Mouse (Mus musculus) midbrain, embryonic 11.5 days (tissue): Measurements from ENCODE around the gene Sox15. TPM values are rescaled to one million over a fixed set of nuclear protein-coding genes. Genes with fewer than 3 reads are reported as not detected.
A peak's percentile ranks its signal among the peaks of the same experiment; 100 is the strongest.

Experiments
- ATAC-seq: fragments of 200-750 bp; cut with Nextera tagmentation; 2 replicates; pipeline ENCODE4 v1.8.0; 2017; ENCODE audit warnings: moderate TSS enrichment, moderate library complexity; ENCODE audit not compliant: low FRiP score
- DNase-seq: peaks from one replicate; pipeline ENCODE4 v3.0.0; 2015; ENCODE audit warnings: low spot score; ENCODE audit errors: missing footprints
- H3K27ac ChIP-seq: fragments of 300-500 bp; sonication (generic); 2 replicates; pipeline ENCODE4 v1.5.1; 2014; ENCODE audit warnings: low read depth, low read length
- H3K27me3 ChIP-seq: fragments of 300-500 bp; sonication (generic); 2 replicates; pipeline ENCODE4 v1.6.1; 2014; ENCODE audit warnings: mild to moderate bottlenecking, low read length, moderate library complexity, mixed read lengths; ENCODE audit not compliant: control insufficient read depth, insufficient read depth
- H3K36me3 ChIP-seq: fragments of 300-500 bp; sonication (generic); 2 replicates; pipeline ENCODE4 v1.6.1; 2014; ENCODE audit warnings: mild to moderate bottlenecking, low read length, moderate library complexity, mixed read lengths; ENCODE audit not compliant: control insufficient read depth, insufficient read depth
- H3K4me1 ChIP-seq: fragments of 300-500 bp; sonication (generic); 2 replicates; pipeline ENCODE4 v1.6.1; 2014; ENCODE audit warnings: low read length; ENCODE audit not compliant: control insufficient read depth, insufficient read depth
- H3K4me2 ChIP-seq: fragments of 300-500 bp; sonication (generic); 2 replicates; pipeline ENCODE4 v1.6.1; 2014; ENCODE audit warnings: mild to moderate bottlenecking, moderate library complexity
- H3K4me3 ChIP-seq: fragments of 300-500 bp; sonication (generic); 2 replicates; pipeline ENCODE4 v1.5.1; 2014; ENCODE audit warnings: low read depth, low read length
- H3K9ac ChIP-seq: fragments of 300-500 bp; sonication (generic); 2 replicates; pipeline ENCODE4 v1.6.1; 2014; ENCODE audit warnings: low read length
- H3K9me3 ChIP-seq: fragments of 300-500 bp; sonication (generic); 2 replicates; pipeline ENCODE4 v1.6.1; 2016; ENCODE audit warnings: low read length; ENCODE audit not compliant: control insufficient read depth
- WGBS: fragments of 180-500 bp; shearing (Covaris S2); extraction: QIAGEN DNeasy Blood & Tissue Kit; methylation state at CpG from one replicate; pipeline ENCODE4 v1.1.7; 2014; 5-methylcytosine and 5-hydroxymethylcytosine counted together
- polyA plus RNA-seq: library from polyadenylated mRNA; unstranded; fragments of >200 nt; fragmentation: Nextera tagmentation; extraction: Ambion mirVana; gene quantifications from 2 replicates; pipeline ENCODE4 v1.2.1, GENCODE M21; 2014

Gene Sox15
- polyA plus RNA-seq, 1 experiment from 2014 or later: 0.16 TPM

DNA sequence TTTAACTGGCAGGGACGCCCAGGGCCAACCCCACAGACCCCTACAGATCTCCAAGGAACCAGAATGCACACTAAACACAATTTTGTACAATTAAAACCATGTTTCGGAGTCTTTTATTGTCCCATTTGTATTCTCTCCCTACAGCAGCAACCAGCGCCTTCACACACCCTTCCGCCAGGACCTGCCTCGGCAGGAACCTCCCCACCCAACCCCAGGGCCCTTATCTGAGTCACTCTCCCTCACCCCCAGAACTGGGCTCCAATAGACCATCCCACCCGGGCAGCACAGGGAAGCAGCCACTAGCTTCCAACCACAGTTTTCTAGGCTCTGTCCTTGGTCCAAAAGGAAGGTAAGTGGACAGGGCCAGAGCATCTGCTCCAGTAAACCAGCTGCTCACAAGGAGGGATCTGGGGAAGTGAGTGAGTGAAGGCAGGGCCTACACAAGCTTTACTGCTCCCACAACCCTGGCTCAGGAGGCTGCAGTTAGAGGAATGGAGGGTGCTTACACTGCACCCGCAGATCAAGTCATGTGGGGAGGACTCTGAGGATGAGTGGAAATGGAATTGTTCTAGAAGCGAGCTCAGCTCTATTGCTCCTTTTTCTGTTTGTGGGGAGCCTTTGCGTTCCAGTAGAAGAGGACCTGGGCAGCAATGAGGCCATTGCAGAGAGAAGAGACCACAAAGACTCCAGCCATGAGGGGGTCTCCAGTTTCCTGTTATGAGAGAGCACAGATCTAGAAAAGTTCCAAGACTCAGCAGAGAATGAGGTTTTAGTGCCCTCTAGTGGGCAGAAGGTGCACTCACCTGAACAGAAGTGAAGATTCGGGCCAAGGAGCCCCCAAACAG is 1.7 kb downstream of the Sox15 start:
- Histone ChIP-seq H3K27me3 (no peaks in the 10 kb centered on the region), H3K27ac (no peak overlapping the region), H3K4me2 (no peak overlapping the region), H3K4me3 (no peak overlapping the region), H3K9ac (no peak overlapping the region), H3K36me3 (peaks cover 28% of the 10 kb centered on the region), H3K4me1 (peaks cover 11% of the 10 kb centered on the region), H3K9me3 (no peaks in the 10 kb centered on the region)
- 80% methylated on average over 10 of the region's 10 CpGs for WGBS
- DNase-seq (peak; percentile 96), ATAC-seq (no peak)

DNA sequence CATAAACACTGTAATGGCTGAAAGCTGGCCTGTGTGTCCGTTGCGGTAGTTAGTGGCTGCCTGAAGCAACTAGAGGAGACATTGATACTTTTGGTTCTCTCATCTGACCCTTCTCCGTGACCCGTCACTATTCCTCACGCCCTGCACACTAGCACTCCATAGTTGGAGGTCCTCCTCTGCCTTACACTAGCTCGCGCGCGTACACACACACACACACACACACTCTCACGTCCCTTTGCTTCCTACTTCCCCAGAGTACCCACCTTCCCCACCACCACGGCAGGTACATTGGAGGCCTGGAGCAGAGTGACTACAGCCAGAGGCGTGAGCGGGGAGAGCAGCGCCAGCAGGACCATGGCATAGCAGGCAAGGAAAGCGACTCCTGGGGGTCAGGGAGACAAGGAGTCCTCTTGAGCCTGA is 2.4 kb downstream of the Sox15 start:
- DNase-seq: peak; percentile 87
- H3K9ac ChIP-seq: no peak overlapping the region
- H3K4me3 ChIP-seq: no peak overlapping the region
- no peak for ATAC-seq
- no peaks in the 10 kb centered on the region for H3K9me3 ChIP-seq
- H3K36me3 ChIP-seq: peaks cover 21% of the 10 kb centered on the region
- no peak overlapping the region for H3K4me2 ChIP-seq
- 87% methylated on average over 15 of the region's 15 CpGs for WGBS
- peaks cover 11% of the 10 kb centered on the region for H3K4me1 ChIP-seq
- H3K27ac ChIP-seq: no peak overlapping the region
- H3K27me3 ChIP-seq: no peaks in the 10 kb centered on the region

DNA sequence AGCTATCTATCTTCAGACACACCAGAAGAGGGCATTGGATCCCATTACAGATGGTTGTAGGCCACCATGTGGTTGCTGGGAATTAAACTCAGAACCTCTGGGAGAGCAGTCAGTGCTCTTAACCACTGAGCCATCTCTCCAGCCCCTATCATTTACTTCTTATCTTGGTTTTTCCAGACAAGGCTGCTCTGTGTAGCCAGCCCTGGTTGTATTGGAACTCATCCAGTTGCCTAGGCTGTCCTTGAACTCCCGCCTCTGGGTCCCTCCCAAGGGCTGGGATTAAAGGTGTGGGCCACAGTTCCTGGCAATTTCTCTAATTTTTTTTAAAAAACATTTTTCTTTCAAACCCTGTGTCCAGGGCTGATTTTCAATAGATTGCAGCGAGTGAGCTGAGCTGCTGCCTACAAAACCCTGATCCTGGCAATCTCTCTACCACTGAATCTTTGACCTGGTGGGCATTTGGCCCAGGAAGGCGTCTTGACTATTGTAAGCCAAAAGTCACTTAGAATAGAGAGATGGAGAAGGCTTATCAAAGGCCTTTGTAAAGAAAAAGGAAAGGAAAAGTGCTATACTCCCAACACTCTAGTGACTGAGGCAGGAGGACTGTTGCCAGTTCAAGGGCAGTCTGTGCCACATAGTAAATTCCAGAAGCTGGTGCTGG is 6.2 kb downstream of the Sox15 start:
- H3K27me3 ChIP-seq: no peaks in the 10 kb centered on the region
- H3K27ac ChIP-seq: no peak overlapping the region
- no peaks in the 10 kb centered on the region for H3K9me3 ChIP-seq
- peak overlapping the region; percentile 55 for H3K4me2 ChIP-seq
- WGBS: 80% methylated on average over 3 of the region's 3 CpGs
- H3K36me3 ChIP-seq: peaks cover 32% of the 10 kb centered on the region
- peak overlapping the region; percentile 70 for H3K9ac ChIP-seq
- H3K4me3 ChIP-seq: peak overlapping the region; percentile 50
- DNase-seq: peak; percentile 84
- H3K4me1 ChIP-seq: peaks cover 9% of the 10 kb centered on the region
- no peak for ATAC-seq

DNA sequence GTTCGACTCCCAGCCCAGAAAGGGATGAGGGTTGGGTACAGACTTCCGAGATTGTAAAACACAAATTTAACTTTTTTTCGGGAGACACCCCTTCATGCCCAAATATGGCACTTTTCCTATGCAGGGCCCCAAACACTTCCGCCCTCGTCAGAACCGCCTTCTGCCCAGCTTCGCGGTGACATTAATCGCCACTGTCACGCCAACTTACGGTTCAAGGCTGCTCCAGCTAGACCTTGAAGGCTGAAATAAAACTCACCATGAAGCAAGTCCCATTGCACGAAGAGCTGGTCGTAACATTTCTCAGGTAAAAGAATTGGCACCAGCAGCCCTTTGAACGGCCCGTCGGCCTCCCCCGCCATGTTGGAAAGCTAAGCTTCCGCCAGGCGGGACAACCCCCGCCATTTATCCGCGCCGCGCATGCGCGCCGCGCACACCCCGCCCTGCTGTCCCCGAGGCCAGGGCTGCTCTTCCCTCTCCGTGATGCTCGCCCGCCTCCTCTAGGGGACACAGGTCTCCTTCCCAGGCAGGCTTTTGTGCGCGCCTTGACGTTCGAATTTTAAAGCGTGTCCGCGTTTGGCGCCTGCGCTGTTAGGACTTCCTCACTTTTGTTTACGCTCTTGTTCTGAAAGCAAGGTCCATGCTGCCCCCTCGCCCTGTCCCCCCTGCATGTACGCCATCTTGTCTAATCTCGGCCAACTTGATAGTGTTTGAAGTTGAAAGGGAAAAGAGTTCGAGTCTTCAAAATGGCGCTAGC is 7.3 kb downstream of the Sox15 start, which contains the start of gene Mpdu1:
Gene Mpdu1, minus strand, starts transcription at position 430 of the 754 bp plus-strand sequence.
- Histone ChIP-seq H3K4me2 (peak within 1 kb of the TSS; percentile 55), H3K9ac (peak within 1 kb of the TSS; percentile 70), H3K4me3 (peak within 1 kb of the TSS; percentile 50), H3K9me3 (no peaks in the 10 kb centered on the region), H3K36me3 (peaks cover 32% of the 10 kb centered on the region), H3K27me3 (no peaks in the 10 kb centered on the region), H3K27ac (peak within 1 kb of the TSS; percentile 94), H3K4me1 (peaks cover 9% of the 10 kb centered on the region)
- under 1% methylated on average over 48 of the region's 48 CpGs for WGBS
- ATAC-seq (peak; percentile 95), DNase-seq (peak; percentile 99)

DNA sequence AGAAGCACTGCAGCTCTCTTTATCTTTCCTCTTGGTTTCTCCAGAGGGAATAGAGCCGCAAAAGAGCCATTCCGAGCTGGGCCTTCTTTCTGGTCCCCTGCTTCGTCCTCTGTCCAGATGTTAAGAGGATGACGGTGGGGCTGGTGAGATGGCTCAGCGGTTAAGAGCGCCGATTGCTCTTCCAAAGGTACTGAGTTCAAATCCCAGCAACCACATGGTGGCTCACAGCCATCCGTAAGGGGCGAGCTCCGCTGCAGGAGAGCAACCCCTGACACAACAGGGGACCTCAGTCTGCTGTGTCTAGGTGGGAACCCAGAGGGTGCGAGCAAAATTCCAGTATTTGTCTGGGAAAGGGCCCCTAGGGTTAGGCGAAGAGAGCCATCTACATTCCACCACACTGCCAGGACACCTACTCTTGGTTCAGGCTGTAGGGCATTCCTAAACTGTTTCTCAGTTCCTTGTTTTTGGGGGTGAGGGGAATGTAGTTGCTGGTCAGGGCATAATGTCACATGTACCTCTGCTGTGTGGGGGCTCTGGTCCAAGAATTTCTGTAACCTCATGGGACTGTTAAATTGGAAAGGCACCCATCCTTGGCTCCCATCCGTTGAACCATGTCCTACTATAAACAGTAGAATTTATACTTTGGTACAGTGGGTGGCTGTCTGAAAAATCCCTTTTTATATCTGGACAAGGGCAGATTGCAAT is 8.0 kb downstream of the Sox15 start:
- Histone ChIP-seq H3K9me3 (no peaks in the 10 kb centered on the region), H3K36me3 (peaks cover 33% of the 10 kb centered on the region), H3K4me2 (peak overlapping the region; percentile 55), H3K4me1 (peaks cover 9% of the 10 kb centered on the region), H3K27ac (peak overlapping the region; percentile 94), H3K4me3 (peak overlapping the region; percentile 50), H3K9ac (peak overlapping the region; percentile 70), H3K27me3 (no peaks in the 10 kb centered on the region)
- ATAC-seq (peak; percentile 38), DNase-seq (peak; percentile 86)
- 70% methylated on average over 13 of the region's 13 CpGs for WGBS

DNA sequence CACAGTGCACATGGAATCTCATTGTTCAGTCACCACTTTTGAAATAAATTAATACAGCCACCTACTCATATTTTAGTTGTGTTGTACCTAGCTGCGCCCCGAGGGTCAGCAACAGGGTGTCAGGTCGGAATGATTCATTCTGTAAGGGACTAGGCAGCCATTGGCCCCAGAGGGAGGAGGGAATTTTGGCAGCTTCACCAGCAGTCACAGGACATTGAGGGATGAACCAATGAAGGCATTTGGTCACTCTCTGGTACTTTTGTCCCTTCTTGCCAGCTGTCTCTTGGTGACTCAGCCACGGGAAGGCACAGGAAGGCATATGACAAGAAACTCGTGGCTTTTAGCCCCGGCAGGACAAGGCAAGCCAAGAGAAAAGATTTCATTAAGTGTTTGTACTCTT is 8.7 kb downstream of the Sox15 start:
- Histone ChIP-seq H3K36me3 (peaks cover 34% of the 10 kb centered on the region), H3K9me3 (no peaks in the 10 kb centered on the region)
- no peak for DNase-seq

DNA sequence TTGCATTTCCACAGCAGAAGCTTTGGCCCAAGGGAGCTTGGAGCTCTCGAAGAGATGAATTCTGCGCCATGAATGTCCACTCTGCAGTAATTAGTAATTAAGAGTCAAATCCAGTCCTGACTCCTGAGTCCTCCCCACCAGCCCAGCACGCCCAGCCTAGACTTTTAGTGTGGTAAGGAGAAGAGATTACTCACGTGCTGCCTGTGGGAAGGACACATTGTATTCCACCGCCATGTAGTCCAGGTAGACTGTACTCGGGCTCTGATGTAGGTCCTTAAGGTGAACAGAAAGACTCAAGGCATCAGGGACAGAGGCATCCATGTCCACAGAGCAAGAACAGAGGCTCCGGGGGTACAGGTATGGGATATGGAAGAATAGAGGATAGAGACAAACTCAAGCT is 9.7 kb downstream of the Sox15 start:
- ATAC-seq: no peak
- Histone ChIP-seq H3K27ac (no peak overlapping the region), H3K4me1 (peaks cover 16% of the 10 kb centered on the region), H3K9me3 (no peaks in the 10 kb centered on the region), H3K27me3 (no peaks in the 10 kb centered on the region), H3K4me2 (no peak overlapping the region), H3K36me3 (peaks cover 41% of the 10 kb centered on the region), H3K4me3 (no peak overlapping the region), H3K9ac (no peak overlapping the region)
- DNase-seq: no peak
- WGBS: 92% methylated on average over 7 of the region's 7 CpGs

More for the DNA sequence above, 8.7 kb downstream of the Sox15 start:
- H3K4me1 ChIP-seq: peaks cover 9% of the 10 kb centered on the region
- 87% methylated on average over 6 of the region's 6 CpGs for WGBS
- H3K4me2 ChIP-seq: no peak overlapping the region
- no peak overlapping the region for H3K27ac ChIP-seq
- ATAC-seq: no peak
- H3K27me3 ChIP-seq: no peaks in the 10 kb centered on the region
- no peak overlapping the region for H3K9ac ChIP-seq
- H3K4me3 ChIP-seq: no peak overlapping the region

DNA sequence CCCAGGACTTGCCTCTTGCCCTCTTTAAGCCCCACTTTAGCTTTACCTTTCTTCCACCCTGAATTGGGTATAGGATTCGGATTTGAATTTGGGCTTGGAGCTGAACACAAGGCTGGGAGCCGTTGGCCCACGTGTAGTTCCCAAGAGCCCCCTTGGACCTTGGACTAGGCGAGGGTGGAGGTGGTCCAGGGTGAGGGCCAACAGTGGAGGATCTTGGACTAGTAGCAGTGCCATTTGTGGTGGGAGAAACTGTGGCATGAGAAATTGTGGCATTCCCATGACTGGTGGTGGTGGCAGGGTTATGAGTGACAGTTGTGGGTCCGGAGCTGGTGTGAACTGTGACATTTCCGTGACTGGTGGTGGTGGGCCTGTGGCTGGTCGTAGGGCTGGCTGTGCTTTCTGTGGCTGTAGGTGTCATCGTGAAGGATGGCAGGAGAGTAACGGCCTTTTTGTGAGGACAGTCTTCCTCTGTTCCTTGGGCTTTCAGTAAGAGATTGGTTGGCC is 10.4 kb downstream of the Sox15 start:
- Histone ChIP-seq H3K4me3 (no peak overlapping the region), H3K27ac (no peak overlapping the region; the same call in 1 of the 2 replicates), H3K27me3 (no peaks in the 10 kb centered on the region), H3K9ac (no peak overlapping the region), H3K36me3 (peaks cover 42% of the 10 kb centered on the region), H3K4me1 (peaks cover 23% of the 10 kb centered on the region), H3K9me3 (no peaks in the 10 kb centered on the region), H3K4me2 (no peak overlapping the region)
- no peak for ATAC-seq
- DNase-seq: peak; percentile 83
- WGBS: 81% methylated on average over 9 of the region's 9 CpGs
